Mouse (Mus musculus): ENCODE results near the gene Chst11.

DNA sequence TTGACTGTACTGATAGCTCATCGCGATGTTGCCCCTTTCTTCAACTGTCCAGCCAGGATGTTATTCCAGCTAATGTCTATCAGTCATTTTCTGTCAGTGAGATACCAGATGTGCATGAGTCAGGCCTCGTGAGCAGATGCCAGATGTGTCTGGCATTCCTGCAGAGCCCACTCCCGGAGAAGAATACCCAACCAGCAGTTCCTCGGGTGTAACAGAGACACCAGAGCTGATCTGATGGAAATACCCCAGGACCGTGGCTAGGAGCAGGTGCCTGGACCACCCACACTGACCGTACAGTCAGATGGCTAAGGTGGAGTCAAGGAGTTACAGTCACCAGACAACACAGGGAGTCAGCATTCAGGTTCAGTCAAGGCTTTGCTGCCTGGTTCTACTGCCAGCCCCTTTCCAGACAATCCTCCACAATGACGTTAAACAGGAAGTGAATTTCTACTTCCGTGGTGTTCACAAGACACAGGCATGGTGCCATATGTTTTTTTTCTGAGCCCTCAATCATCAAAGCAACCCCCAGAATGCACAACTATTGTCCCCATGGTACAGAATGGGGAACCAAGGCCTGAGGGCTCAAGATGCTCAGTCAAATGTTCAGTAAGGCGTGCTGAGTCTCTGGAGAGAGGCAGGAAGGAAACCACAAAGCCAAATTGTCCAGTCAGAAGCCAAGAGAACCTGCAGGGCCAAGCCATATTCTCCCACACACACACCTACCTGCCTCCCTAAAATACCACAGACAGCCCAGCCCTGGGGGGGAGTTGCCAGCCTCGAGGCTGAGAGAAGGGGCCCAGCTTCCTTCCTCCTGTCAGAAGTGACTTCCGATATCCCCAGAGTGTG lies 198.6 kb downstream of the Chst11 start:
- no peak for TF ChIP-seq GATA1 (IDR thresholded peaks at IDR 0.05; ENCODE audit: borderline replicate concordance, low read length)
- TF ChIP-seq FLI1 (IDR thresholded peaks at IDR 0.05; ENCODE audit: low read length) = no peak

Data from megakaryocyte, embryonic 14.5 days (primary cell).